Mouse (Mus musculus) urinary bladder, postnatal 14 days (tissue): ENCODE data around the gene Cyp4f16.
"Not testable (repeated sequence)": the region's sequence is repeated elsewhere in the genome, so short reads cannot be mapped to it uniquely, and the experiment has no call there.

Source experiments
- DNase-seq: peaks from one replicate; pipeline ENCODE4 v3.0.0; 2021; ENCODE audit warnings: low spot score

Gene Cyp4f16

GRCm38 (mm10) chr17:32550900-32551770 is 14.8 kb downstream of the Cyp4f16 start:
- peak; percentile 78 for DNase-seq

- DNase-seq, result not testable (repeated sequence)
Measured at GRCm38 (mm10) chr17:32553016-32553415, 16.7 kb downstream of the Cyp4f16 start.

- not testable (repeated sequence) for DNase-seq
Measured at GRCm38 (mm10) chr17:32554368-32554767, 18.0 kb downstream of the Cyp4f16 start.

GRCm38 (mm10) chr17:32563301-32563700 is 26.9 kb downstream of the Cyp4f16 start:
- not testable (repeated sequence) for DNase-seq

- DNase-seq, result not testable (repeated sequence)
Measured at GRCm38 (mm10) chr17:32573286-32573685, 36.9 kb downstream of the Cyp4f16 start.

GRCm38 (mm10) chr17:32577496-32578186 is 41.3 kb downstream of the Cyp4f16 start:
- no peak for DNase-seq

- DNase-seq, result no peak
Measured at GRCm38 (mm10) chr17:32596494-32596893, 60.1 kb downstream of the Cyp4f16 start.
